Mouse (Mus musculus) c-Kit-positive CD71-positive TER-119-positive erythroid progenitor cells, embryonic 14.5 days (primary cell): ENCODE data around the gene Dcst1.
A peak's percentile ranks its signal among the peaks of the same experiment; 100 is the strongest.

Source experiments
- DNase-seq: peaks from one replicate; pipeline ENCODE4 v3.0.0-alpha.2; 2013; ENCODE audit warnings: low spot score

Dcst1 gene

DNA sequence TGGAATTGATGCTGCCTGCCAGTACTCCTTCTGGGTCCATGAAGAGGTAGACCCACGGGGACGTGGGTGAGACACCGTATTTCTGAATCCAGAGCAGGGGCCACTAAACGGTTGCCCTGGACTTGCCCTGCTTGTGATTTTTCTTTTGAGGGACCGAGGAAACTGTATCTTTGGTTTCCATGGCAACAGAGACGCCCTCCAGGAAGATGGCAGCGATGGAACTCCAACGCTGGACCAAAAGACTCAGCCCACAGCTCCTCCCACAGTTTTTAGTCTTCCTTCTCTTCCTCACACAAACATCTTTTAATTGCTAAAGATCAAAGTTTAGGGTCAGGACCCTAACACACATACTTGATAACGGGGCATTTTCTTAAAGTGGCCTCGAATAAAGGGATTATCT is 33.0 kb downstream of the Dcst1 start:
- no peak for DNase-seq

DNA sequence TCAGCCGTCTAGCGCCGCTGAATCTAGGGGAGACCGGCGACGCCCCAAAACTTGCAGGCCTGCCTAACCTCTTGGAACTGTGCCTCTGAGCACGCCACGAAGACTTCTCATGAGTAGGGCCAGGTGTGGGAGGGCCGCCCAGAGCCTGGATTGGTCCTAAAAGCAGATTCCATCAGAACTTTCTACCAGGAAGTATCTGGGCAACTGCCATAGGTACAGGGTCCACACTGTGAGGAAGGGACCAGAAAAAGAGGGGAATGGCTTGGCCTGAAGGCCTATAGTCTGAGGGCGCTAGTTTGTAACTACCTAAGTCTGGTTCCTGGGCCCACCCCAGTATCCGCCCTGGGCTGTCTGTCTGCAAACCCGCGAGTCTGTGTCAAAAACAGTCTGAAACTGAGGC is 33.5 kb downstream of the Dcst1 start:
- no peak for DNase-seq

DNA sequence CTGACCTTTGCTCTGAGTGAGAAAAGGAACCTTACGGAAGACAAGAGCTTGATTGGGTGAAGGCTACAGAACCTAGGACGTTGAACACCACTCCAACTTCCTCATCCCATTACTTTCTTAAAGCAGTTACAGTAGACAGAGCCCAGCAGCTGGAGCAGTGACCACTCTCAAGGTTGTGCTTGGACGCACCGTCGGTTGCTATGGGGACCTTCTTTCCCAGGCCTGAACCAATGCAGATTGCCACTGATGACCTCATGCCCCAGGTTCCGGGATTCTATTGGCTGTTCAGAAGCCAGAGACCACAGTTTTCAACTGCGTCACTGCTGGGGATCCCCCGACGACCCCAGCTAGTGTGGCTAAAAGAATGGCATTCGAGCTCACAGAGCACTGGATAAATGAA is 34.1 kb downstream of the Dcst1 start:
- DNase-seq, result no peak

DNA sequence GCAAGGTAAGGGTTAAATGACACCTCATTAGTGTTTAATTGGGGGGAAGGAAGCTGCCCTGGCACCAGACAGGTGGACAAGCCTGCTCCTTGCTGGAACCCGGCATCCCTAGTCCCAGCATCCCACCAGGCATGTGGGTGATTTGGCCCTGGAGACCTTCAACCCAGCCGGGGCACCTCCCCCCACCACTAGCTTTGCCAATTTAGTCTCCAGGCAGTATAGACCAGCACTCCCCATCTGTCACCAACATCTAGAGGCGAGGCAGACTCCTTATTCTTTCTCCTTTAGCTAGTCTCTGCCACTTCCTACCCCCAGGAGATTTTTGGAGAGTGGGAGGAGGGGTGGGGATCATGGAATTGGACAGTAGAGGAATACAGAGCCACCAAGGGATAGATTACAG is 34.7 kb downstream of the Dcst1 start:
- no peak for DNase-seq

DNA sequence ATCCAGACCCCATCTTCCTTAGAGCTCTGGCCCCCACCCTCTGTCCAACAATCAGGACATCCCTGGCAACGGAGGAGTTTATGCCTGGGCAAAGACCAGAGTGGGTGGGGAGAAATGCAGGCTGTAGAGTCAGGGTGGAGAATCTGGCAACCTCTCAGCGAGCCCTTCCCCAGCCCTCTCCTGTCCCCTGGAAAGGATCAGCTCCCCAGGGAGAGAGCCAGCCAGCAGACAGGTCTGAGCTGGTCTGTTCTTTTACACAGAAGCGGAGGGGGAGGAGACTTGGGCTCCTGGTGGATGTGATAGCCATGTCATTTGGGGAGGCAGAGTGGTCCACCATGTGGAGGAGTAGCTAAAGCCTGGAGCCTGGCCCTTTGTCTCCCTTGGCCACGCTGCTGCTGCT is 36.4 kb downstream of the Dcst1 start:
- no peak for DNase-seq

DNA sequence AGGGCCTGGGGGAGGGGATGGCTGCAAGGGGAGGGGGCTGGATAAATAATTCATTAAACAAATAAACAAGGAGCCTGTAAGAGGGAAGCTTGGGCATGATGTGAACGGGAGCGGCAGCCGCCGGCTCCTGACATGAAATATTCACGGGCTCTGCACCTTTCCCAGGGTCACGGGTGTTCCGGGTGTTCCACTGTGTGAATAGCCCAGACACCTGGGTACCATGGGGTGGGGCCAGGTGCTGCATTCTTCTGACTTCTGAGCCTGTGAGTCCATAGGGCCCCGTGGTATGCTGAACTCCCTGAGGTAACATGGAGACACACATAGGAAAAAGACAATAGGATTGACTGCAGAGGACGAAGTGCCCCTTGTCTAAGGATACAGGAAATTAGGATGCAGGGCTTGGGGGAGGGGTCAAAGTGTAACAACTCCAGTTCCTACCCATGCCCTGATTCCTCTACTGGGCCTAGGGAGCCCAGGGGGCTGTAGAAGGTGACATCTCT is 37.6 kb downstream of the Dcst1 start:
- no peak for DNase-seq

DNA sequence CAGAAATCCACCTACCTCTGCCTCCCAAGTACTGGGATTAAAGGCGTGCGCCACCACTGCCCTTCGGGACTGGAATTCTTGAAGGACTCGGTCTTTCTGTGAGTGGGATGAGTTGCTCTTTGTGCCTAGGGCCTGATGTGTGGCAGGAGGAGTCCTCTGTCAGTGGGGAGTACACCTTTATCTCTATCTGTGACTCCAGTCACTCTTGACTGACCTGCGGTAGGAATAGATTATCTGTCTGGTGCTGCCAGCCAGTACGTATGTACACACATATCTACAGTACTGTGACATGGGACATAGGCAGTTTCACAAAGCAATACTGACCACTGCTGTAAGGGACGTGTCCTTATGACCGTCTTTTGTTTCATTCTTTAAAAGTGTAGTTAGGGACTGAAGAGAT is 39.2 kb downstream of the Dcst1 start:
- no peak for DNase-seq

DNA sequence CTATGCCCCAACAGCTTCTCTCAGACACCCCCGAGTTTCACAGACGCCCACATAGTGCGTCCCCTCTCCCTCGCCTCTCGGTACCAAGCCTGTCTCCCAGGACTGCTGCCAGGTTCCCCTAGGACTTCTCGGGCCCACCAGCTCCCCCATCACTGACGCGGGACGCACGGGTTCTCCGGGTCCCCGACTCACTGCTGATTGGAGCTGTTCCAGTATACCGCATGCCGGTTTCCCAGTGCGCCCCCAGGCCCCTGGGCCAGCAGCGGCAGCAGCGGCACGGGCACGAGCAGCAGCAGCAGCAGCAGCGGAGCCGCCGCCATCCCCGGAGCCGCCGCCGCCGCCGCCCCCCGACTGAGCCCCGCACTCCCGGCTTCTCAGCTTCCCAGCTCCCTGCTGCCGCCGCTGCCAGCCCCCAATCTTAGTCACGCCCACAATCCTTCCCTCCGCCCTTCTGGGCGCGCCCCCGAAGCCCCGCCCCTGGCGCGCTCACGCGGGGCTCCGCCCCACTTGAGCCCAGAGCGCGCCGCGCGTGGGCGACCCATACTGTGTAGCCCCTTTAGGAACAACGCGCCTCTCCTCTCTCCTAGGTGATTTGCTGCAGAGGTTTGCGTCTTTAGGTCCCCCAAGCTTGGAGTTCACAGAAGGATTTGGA is 42.4 kb downstream of the Dcst1 start, which contains the start of gene Efna3:
Gene Efna3 (minus strand): TSS at position 452 of the 652 bp plus-strand sequence.
- DNase-seq, result peak; percentile 27

DNA sequence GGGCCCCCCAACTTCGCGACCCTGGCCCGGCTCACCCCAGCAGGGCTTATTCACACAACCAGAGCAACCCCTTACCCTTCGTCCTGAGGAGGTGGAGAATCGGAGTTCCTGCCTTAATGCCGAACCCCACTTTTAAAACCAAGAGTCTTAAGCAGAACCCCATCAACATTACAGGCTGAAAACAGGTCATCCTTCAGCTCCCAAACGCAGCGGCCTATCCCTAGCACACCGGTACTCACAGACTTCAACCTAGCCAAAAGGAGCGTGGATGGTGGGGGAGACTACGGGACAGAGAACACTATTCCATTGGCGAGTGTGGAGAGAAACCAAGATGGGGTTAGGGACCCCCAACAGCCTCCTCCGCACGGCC is 42.9 kb downstream of the Dcst1 start:
- no peak for DNase-seq

DNA sequence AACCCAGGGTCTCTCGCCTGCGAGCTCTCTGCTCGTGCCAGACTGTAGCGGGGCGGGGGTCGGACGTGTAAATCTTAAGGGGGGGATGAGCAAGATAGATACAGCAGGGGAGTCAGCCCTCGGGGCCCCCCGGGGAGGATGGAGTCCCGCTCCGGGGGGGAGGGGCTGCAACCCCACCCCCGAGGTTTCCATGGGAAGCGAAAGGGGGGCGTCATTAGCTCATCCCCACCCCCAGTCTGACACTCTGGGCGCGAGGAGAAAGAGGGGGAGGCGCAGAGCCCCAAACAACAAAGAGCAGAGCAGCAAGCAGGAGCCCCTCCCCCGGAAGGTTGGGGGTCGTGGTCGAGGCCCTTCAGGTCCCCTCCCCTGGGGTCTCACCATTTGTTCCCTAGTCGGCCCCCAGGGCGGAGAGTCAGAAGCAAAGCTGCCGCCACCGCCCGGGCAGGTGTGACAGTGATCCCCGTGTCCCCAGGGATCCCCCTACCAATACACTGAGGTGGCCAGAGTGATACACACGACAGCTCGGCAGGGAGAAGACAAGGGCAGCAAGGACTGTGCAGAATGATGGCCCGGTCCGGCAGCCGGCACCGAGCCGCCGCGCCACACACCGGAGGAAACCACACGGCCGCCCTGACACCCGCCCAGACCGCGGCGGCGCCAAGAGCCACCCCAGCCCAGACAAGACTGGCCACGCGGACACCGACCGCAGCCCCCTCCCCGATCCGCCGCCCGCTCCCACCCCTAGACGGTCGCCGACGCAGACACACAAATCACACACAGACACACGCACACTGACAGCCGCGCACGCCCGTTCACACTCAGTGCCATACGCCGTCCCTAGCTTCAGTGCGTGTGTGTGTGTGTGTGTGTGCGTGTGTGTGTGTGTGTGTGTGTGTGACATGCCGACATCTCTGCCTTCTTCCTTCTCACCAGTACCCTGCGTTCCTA is 43.6 kb downstream of the Dcst1 start:
- DNase-seq, result no peak

DNA sequence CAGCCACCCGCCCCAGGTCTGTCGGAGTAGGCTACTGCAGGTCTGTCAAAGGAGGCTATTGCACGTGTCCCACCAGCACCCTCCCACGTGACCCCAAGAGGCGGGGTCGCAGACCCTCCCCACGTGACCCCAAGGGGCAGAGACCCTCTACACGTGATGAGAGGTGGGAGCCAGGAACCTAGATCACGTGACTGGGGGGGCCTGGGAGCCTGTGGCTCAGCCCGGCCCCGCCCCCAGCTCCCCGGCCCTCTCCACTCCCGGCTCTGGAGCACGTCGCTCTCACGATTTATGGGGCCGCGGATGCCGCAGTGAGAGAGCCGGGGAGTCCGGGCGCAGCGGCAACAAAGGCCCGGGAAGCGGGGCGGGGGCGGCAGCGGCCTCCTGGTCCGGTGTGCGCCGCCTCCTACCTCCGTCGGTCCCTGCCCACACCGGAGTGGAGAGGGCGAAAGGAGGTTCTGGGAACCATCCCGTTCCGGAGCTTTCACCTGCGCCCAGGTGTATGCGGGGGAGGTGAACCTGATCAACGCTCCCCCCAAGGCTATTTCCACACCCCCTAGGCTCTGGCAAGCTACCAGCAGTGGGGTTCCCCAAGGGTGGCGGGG is 44.4 kb downstream of the Dcst1 start:
- no peak for DNase-seq

DNA sequence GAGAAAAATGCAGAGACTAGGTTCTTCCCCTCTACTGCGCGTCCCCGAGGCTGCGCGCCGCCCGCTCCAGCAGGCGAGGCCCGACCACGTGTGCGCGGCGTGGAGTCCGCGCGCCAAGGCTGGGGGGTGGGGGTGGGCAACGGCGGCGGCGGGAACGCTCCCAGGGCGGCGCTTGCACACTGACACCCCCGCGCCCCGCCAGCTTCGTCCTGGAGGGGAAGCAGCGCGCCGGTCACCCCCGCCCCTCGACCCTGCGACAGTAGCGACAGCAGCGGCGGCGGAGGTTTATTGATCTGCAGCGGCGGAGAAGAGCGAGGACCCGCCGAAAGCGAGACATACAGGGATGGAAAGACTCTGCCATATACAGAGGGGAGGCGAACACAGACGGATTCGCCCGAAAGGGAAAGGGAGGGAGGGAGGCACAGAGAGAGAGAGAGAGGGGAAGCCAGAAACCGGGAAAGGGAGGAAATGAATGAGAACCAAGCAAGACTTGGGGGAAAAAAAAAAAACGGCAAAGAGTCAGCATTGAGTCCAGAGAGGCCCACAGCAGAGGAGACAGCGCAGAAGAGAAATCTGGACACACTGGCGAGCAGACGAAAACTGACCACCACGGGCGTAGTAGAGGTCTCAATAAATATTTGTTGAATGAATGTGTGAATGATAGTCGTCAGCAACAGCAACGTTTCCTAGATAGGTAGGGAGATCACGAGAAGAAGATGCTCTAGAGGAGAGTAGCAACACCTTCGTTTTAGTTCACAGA is 45.3 kb downstream of the Dcst1 start:
- no peak for DNase-seq

DNA sequence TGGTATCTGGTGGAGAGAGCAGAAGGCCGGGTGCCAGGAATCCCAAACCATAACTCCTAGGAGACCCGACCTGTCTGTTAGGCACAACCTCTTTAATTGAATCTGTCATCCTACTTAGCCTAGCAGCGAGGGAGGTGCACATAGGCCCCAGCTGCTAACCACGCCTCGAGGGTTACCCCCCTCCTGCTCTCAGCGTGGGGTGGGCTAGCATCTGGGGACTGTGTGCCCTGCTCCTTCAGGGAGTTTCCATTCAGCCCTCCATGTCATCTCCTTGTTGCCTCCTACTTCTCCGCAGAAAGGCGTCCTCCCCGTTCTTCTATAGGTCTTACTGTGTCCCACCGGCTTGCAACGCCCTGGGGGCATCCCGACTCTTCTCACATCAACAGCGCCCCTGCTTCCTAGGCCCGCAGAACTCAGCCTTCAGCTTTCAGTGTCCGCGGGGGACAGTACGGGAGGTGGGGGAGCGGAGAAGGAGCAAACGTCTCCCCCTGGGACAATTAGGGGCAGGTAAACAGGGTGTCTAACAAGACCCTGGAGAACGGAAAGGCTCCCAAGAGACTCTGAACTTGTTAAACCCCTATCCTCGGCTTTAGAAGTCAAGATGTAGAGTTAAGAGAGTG is 46.0 kb downstream of the Dcst1 start:
- DNase-seq, result no peak

DNA sequence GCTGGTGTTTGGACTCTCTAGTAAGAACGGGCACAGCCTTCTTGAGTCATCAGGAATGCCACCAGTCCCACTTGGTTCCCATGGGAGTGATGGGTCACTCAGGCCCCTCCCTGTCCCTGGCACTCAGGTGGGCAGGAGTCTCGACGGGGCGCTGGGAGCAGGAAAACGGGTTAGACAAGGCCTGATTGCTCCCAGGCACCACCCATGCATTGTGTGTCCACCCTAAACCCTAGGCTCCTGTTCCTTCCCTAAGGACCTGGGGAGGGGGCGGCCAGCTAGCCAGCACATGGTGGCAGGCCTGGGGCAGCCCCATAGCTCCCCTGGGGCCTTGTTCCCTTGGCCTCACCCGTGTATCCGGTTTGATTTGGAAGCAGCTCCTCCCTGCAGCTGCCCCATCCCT is 46.7 kb downstream of the Dcst1 start:
- no peak for DNase-seq

DNA sequence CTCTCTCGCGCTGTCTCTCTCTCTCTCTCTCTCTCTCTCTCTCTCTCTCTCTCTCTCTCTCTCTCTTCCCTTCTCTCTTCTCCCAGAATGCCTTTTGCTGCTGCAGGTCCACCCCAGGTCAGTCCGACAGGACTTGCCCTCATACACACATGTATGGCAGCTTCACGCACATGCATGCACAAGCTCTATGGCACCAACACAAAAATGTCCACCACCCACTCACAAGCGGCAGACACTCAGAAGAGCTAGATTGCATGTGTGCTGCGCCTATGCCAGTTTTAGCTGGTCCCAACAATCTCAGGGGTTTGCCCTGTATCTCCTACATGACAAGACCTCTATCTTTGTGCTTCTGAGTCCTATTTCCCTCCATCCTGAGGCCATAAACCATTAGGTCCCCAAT is 47.8 kb downstream of the Dcst1 start:
- no peak for DNase-seq

DNA sequence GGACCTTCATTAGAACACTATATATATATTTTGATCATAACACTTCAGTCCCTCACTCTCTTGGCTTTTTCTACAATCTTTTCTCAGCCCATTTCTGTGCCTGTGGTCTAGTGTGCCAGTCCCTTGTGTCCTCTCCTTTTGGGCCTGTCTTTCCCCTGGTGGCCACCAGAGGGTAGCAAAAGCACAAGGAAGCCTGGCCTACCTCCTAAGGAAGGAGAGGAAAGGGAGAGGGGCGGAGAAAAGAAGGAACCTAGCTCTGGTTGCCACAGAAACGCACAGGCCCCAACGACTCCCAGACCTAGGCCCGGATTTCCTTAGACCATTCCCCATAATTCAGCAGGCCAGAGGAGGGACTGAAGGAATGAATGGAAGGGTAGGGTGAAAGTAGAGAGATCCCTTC is 48.2 kb downstream of the Dcst1 start:
- DNase-seq, result peak; percentile 69

DNA sequence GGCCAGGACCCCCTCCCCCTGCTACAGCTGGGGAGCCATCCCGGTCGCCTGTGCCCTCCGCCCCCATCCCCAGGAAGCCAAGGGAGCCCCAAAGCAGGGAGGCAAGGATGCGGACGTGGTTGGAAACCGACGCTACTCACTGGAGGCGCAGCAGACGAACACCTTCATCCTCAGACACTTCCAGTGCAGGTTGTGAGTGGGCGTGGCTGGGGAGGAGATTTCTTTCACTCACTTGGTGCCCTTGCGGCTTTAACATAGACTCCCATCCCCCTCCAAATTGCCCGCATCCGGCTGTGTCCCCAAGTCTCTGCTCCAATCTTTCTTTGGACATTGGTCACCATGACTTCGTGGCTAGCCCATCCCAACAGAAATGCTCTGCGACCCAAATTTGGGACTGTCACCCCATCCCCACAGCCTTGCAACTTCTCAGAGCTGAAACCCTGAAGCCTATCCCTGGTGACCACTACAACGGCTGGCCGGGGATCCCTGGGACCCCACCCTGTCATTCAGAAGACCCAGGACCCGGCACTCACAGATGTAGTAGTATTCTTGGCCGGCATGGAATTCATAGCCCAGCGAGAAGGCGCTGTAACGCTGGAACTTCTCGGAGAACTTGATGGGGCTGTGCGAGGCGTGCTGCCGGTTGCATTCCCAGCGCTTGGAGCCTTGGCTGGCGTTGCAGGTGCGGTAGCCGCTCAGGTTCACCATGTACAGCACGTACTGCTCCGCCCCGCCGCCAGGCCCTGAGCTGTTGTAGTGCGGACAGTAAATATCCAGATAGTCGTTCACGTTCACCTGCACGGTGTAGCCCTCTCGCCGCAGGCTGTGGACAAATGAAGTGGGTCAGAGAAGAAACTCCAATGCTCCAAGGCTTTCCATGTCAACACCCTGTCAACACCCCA is 48.9 kb downstream of the Dcst1 start:
- DNase-seq, result no peak

DNA sequence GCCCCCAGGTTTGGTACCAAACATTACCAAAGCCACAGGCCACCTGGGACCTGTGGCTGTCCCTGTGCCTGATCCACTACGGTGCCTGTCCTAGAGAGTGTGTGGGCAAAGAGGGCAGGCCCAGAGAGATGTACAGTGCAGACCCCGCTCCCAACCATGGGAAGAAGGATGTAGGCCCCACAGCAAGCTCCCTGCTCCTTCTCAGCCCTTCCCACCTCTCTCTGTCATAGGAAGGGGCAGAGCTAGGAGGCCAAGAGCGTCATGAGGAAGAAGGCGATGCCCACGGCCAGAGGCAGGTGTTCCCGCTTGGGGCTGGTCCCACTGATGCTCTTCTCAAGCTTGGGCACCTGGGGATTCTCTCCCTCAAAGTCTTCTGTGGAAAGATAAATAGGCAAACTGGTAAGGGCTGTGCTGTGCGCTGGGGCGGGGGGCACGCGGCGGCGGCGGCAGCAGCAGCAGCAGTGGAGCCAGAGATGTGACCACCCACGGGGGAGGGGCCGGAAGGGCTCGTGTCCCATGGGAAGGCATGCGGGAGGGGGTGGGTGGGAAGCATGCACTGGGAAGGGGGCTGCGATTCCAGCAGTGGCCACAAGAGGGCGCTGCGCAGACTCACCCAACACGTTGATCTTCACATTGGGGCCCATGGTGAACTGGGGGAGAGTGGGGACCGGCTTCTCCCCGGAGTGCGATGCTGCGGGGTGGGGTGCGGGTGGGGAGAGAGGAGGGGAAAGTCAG is 49.7 kb downstream of the Dcst1 start:
- DNase-seq, result peak; percentile 35

DNA sequence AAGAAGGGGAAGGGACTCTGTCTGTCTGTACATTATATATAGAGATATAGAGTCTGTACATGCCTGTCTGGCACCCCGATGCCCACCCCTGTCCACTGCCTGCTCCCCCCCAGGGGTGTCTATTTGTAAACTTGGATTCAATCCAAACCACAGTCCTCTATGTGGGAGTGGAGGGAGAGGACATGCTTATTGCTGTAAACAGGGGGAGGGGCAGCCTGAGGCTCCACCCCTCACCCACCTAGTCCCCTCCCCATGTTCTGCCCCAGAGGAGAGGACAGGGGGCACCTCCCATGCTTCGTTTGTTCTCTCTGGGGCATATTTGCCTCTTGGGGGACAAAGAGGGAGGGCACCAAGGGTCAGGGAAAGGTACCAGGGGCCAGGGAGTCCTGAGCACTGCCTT is 50.3 kb downstream of the Dcst1 start:
- DNase-seq, result no peak

DNA sequence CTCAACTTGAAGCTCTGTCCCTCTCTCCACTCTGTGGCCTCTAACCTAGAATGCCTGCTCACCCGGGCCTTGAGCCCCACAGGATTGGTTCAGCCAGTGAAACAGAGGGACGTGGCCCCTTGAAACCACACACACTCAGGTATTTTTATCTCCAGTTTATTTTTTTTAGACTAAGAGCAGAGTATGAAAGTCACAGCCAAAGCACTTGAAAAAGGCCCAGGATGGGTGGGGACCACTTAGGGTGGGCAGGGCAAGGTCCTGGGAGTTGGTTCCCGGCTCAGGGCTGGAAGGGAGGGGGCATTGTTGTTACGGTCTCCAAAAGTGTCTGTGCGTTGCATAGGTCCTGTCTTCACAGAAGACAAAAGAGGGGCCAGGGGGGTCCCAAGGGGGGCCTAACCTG is 50.7 kb downstream of the Dcst1 start:
- no peak for DNase-seq
